Mouse (Mus musculus): ENCODE results near the gene Sirt2. TPM values are rescaled to one million over a fixed set of nuclear protein-coding genes. Genes with fewer than 3 reads are reported as not detected.

Gene Sirt2
- polyA plus RNA-seq, 1 experiment from 2014 or later, result 25.1 TPM

Other genes with a start within 250 kb of the Sirt2 start
- gene Ifnl3, start 243.9 kb upstream of the Sirt2 start, polyA plus RNA-seq (2015; fragmentation: Nextera tagmentation; extraction: Ambion mirVana), result not detected in 2 replicates
- gene Sycn, start 225.8 kb upstream of the Sirt2 start, polyA plus RNA-seq (2015; fragmentation: Nextera tagmentation; extraction: Ambion mirVana), result not detected in 2 replicates
- not detected in 2 replicates for gene Nccrp1, start 219.5 kb upstream of the Sirt2 start, polyA plus RNA-seq (2015; fragmentation: Nextera tagmentation; extraction: Ambion mirVana)
- gene Samd4b, start 168.6 kb upstream of the Sirt2 start, polyA plus RNA-seq (2015; fragmentation: Nextera tagmentation; extraction: Ambion mirVana), result 4.1 and 5.8 TPM in 2 replicates
- 16.2 and 18.5 TPM in 2 replicates for gene Pak4, start 168.6 kb upstream of the Sirt2 start, polyA plus RNA-seq (2015; fragmentation: Nextera tagmentation; extraction: Ambion mirVana)
- not detected in 2 replicates for gene Acp7, start 135.4 kb upstream of the Sirt2 start, polyA plus RNA-seq (2015; fragmentation: Nextera tagmentation; extraction: Ambion mirVana)
- 0.29 and 0.32 TPM in 2 replicates for gene Fbxo27, start 73.9 kb upstream of the Sirt2 start, polyA plus RNA-seq (2015; fragmentation: Nextera tagmentation; extraction: Ambion mirVana)
- 1.4 and 1.8 TPM in 2 replicates for gene Fbxo17, start 49.9 kb upstream of the Sirt2 start, polyA plus RNA-seq (2015; fragmentation: Nextera tagmentation; extraction: Ambion mirVana)
- 106 and 112 TPM in 2 replicates for gene Mrps12, start 24.9 kb upstream of the Sirt2 start, polyA plus RNA-seq (2015; fragmentation: Nextera tagmentation; extraction: Ambion mirVana)
- gene Sars2, start 24.7 kb upstream of the Sirt2 start, polyA plus RNA-seq (2015; fragmentation: Nextera tagmentation; extraction: Ambion mirVana), result 16.3 and 17.0 TPM in 2 replicates
- not detected in 2 replicates for gene Ccer2, start 10.6 kb upstream of the Sirt2 start, polyA plus RNA-seq (2015; fragmentation: Nextera tagmentation; extraction: Ambion mirVana)
- 37.0 and 37.1 TPM in 2 replicates for gene Nfkbib, start 777 bp downstream of the Sirt2 start, polyA plus RNA-seq (2015; fragmentation: Nextera tagmentation; extraction: Ambion mirVana)
- gene Rinl, start 22.2 kb downstream of the Sirt2 start, polyA plus RNA-seq (2015; fragmentation: Nextera tagmentation; extraction: Ambion mirVana), result 10.8 and 12.0 TPM in 2 replicates
- 130 and 154 TPM in 2 replicates for gene Hnrnpl, start 41.8 kb downstream of the Sirt2 start, polyA plus RNA-seq (2015; fragmentation: Nextera tagmentation; extraction: Ambion mirVana)
- gene Ech1, start 58.5 kb downstream of the Sirt2 start, polyA plus RNA-seq (2015; fragmentation: Nextera tagmentation; extraction: Ambion mirVana), result 74.5 and 77.7 TPM in 2 replicates
- gene Lgals4, start 67.1 kb downstream of the Sirt2 start, polyA plus RNA-seq (2015; fragmentation: Nextera tagmentation; extraction: Ambion mirVana), result 1.6 and 3.1 TPM in 2 replicates
- gene Lgals7, start 97.1 kb downstream of the Sirt2 start, polyA plus RNA-seq (2015; fragmentation: Nextera tagmentation; extraction: Ambion mirVana), result 0.44 TPM in 1 of 2 replicates, not detected in the other
- gene Capn12, start 114.7 kb downstream of the Sirt2 start, polyA plus RNA-seq (2015; fragmentation: Nextera tagmentation; extraction: Ambion mirVana), result 0.09 and 0.13 TPM in 2 replicates
- 116 and 131 TPM in 2 replicates for gene Actn4, start 195.6 kb downstream of the Sirt2 start, polyA plus RNA-seq (2015; fragmentation: Nextera tagmentation; extraction: Ambion mirVana)
- 294 and 308 TPM in 2 replicates for gene Eif3k, start 215.1 kb downstream of the Sirt2 start, polyA plus RNA-seq (2015; fragmentation: Nextera tagmentation; extraction: Ambion mirVana)
- 27.4 and 29.1 TPM in 2 replicates for gene Map4k1, start 215.3 kb downstream of the Sirt2 start, polyA plus RNA-seq (2015; fragmentation: Nextera tagmentation; extraction: Ambion mirVana)